Mouse (Mus musculus) retina, postnatal 1 day (tissue): ENCODE measurements around the gene Slc45a3.
A peak's percentile ranks its signal among the peaks of the same experiment; 100 is the strongest.

Experiments used
- DNase-seq: peaks from one replicate; pipeline ENCODE4 v3.0.0-alpha.2; 2012

Gene Slc45a3

GRCm38 (mm10) chr1:132000506-132000905, 37.7 kb downstream of the Slc45a3 start:
- no peak for DNase-seq

- DNase-seq, result no peak
Measured at GRCm38 (mm10) chr1:132001880-132002330, 39.1 kb downstream of the Slc45a3 start.

DNA sequence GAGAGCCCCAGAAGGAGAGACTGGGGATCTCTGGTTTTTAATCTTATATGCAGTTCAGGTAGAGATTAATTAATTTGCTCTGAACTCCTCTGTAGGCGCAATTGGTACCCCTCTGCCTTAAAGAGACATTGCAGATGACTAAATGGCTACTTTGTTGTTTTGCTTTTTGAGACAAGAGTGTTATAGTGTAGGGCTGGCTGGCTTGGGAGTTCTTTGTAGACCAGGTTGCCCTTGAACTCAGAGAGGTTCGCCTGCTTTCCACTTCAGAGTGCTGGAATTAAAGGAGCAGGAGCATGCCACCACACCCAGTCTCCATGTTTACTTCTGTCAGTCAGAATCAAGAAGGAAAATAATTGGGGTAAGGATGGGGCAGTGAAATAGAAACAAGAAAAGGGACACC, 40.3 kb downstream of the Slc45a3 start:
- no peak for DNase-seq

DNA sequence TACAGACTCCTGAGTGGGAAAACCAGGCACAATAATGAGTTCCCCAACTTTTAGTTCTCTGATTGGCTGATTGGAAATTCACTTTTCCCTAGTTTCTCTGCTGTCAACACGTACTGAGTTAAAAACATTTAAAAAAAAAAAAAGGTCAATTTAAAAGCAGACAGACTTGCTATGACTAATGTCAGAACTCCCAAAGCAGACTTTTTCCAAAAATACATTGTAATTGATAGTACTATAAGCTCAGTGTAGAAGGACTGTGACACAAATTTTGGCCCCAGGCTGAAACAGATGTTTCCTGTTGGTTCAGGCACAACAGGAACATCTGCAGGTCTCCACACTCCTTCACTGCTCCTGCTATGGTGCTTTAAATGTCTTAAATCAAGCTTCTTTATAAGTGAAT, 41.0 kb downstream of the Slc45a3 start:
- DNase-seq, result no peak

DNA sequence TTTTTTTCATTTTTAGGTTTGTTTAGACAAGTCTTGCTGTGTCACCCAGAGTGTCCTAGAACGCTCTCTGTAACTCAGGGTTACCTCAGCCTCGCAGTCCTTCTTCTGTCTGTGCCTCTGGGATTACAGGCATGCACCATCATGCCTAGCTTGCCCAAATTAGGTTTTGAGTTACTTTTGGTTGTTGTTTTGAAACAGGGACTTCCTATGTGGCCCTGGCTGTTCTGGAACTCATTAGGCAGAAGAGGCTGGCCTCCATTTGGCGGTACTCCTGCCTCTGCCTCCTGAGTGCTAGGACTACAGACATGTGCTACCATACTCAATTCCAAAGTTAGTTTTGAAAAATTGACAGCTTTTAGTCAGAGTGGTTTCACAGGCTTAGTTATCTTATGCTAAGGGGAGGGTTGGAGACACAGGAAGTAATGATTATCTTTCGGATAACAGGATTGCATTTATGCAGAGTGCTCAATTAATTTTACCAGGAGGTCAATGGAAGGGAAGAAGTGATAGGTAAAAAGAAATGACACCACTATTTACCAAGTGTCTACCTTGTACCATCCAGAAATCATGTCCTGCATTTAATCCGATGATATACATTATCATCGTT, 41.9 kb downstream of the Slc45a3 start:
- no peak for DNase-seq

- no peak for DNase-seq
Measured at GRCm38 (mm10) chr1:132005466-132005865, 42.7 kb downstream of the Slc45a3 start.

DNA sequence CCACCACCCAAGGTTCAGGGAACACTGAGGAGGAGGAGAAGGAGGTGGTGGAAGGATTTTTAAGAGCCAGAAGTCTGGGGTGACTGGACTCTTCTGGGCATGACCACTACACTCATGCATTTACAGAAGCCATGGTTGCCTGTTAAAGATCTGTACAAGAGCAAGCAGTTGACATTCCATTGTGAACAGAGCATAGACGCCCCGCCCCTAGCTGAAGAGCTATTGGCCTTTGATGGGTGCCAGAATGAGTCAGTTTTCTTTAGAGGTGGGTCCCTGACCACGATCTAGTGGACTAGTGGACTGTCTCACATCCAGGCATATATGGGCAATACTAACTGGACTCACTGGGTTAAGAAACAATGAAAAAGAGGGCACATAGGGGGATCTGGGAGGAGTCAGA, 43.3 kb downstream of the Slc45a3 start:
- no peak for DNase-seq

DNA sequence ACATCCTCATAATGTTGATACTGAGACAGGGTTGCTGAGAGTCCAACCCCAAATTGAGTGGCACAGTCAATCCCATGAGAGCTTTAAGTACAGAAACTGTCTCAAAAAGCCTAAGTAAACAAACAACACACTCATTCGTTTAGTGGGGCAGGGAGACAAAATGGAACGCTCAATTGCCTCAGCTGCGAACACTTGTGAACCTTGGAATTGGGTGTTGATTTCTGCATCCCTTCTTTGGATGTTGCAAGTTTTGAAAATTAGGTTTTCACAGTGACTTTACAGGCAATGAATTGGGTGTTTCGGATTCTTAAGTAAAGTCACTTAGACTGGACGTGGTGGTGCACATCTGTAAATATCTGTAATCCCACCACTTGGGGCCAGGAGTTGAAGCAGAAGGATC, 44.0 kb downstream of the Slc45a3 start:
- DNase-seq, result no peak

- DNase-seq, result peak; percentile 94
Measured at GRCm38 (mm10) chr1:132007282-132007815, 44.6 kb downstream of the Slc45a3 start, which contains the start of gene Elk4. Gene Elk4, plus strand, starts transcription at chr1:132007607.

DNA sequence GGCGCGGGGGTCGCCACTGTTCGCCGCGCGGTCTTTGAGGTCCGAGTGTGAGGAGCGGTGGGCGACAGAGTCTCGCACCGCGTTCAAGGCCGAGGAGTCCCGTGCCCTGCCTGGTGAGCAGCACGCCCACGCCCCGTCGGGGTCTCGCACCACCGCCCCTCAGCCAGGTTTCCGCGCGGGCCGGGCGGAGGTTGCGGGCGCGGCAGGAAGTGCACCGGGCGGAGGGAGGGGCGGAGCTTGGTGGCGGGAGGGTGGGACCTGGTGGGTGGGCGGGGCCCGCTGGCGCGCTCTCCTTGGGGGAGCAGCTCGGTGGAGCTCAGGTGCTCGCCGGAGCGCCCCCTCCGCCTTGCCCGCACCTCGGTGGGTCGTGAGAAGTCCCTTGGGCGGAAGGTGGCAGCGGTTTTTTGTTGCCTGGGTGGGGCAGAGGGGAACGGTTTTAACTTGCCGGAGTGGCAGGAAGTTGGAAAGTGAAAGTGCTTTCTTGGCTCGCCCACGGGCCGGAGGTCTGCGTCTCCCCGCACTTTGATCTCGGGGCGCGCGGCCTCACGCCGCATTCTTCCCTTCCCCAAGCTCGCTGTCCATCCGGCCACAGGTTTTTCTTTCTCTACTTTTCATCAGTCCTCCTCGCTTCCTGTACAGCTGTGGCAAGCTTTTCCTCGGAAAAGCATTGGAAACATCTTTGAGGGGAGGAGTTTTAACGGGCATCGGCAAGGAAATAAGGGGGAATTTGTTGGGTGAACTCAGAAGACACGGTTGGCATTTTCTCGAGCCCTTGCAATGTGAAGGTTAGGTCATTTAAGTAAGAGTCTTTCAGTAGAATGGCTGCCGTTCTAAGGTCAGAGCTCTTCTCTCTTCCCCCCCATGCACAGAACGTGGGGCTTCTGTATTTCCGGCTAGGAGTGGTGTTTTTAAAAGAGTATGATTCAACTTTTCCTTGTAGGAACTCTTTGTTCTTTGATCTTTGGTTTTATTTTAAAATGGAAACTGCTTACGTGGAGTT, 45.4 kb downstream of the Slc45a3 start:
- DNase-seq, result peak; percentile 89

GRCm38 (mm10) chr1:132008881-132009644, 46.3 kb downstream of the Slc45a3 start:
- no peak for DNase-seq

DNA sequence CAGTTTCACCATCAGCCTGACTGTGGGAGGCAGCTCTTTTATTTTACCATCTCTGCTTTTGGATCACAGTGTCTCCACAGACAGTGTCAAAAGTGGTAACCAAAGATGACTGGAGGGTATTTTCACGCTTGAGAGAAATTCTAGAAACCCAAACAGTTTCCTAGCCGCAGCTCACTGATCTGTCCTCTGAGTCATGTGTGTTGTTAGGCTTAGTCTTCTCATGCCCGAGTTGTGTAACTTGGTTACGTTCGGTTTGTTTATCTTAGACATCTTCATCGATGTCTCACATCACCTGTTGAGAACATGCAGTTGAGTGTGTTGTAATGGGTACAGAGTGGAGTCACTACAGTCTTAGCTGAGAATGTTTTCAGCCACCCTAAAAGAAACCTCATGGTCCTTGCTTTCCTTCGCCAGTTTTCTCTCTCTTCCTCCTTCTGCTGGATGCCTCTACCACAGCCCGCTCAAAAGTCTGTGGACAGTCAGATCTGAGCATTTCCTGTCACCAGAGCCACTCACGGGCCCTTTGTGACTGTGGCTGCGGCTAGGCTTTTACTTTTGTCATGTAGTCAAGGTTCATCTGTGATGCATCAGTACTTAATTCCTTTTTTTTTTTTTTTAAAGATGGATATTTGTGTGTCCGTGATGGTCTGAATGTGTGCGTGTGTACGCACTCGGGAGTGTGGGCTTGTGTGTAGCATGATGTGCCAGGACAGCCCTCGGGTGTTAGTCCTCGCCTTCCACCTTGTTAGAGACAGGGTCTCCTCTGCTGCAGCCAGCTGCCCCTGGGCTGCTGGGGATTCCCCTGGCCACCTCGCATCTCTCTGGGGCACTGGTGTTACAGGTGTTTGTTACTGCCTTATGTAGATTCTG, 48.1 kb downstream of the Slc45a3 start:
- no peak for DNase-seq

DNA sequence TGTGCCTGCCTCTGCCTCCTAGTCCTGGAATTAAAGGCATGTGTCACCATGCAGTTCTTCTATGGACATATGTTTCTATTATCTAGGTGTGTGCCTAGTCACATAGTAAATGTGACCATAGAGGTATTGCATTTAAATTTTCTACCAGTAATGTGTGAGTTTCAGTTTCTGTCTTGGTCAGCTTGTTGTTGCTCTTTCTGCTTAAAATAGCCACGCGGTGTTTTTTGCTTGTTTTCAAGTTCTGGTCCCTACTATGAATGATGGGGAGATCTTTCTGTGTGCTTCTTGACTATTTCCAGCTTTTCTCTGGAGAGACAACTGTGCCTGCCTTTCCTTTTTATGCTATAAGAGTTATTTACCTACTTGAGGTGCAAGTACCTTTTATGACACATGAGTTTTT, 49.0 kb downstream of the Slc45a3 start:
- no peak for DNase-seq

- DNase-seq, result no peak
Measured at GRCm38 (mm10) chr1:132012861-132013260, 50.1 kb downstream of the Slc45a3 start.

DNA sequence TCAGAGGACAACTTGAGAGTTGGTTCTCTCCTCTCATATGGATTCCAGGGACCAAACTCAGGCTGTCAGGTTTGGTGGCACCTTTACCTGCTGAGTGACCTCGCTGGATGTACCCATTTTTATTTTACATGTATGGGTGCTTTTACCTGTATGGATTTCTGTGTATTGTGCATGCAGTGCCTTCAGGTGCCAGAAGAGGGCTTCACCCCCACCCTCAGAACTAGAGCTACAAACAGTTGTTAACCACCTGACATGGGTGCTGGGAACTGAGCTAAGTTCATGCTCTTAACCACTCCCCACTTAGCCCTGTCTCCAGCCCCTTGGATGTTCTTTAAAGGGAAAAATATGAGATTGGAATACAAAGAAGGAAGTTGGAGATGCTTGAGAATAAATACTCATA, 52.0 kb downstream of the Slc45a3 start:
- DNase-seq, result no peak

DNA sequence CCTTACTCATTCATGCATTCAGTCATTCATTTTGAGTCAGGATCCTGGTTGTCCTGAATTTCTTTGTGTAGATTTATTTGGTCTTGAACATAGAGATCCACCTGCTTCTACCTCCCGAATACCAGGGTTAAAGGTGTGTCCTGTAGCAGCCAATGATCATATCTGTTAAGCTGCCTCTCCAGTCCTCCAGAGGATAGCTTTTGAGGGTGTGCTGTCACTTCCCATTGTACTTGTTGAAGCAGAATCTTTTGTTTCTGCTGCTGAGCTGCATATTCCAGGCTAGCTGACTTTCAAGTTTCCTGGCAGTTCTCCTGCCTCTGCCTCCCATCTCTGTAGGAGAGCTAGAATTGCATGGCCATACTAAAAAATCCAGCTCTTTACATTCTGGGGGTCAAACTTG, 53.9 kb downstream of the Slc45a3 start:
- no peak for DNase-seq

- DNase-seq, result no peak
Measured at GRCm38 (mm10) chr1:132019876-132020275, 57.1 kb downstream of the Slc45a3 start.

GRCm38 (mm10) chr1:132022107-132022506, 59.3 kb downstream of the Slc45a3 start:
- no peak for DNase-seq

- no peak for DNase-seq
Measured at GRCm38 (mm10) chr1:132026925-132027646, 64.3 kb downstream of the Slc45a3 start.

DNA sequence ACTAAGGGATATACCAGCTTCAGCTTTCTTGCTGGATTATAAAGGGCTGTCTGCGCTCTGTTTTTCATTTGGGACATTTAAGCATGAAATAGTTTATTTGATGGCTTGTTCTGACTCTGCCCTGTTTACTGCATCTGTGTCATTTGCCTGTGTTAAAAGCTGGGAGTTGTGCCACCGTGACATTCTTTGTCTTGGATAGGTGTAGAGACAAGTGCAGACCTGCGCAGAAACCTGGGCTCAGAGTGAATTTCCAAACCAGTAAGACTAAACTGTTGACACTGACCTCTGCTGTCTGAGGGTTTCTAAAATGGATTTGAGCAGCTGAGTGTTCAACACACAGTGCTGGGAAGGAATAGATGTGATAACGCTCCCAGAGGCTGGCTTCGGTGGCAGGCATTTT, 65.2 kb downstream of the Slc45a3 start:
- no peak for DNase-seq

- DNase-seq, result no peak
Measured at GRCm38 (mm10) chr1:132028413-132028812, 65.6 kb downstream of the Slc45a3 start.
